ENCODE assay signal across 17 mouse cellular contexts in the genomic region with DNA sequence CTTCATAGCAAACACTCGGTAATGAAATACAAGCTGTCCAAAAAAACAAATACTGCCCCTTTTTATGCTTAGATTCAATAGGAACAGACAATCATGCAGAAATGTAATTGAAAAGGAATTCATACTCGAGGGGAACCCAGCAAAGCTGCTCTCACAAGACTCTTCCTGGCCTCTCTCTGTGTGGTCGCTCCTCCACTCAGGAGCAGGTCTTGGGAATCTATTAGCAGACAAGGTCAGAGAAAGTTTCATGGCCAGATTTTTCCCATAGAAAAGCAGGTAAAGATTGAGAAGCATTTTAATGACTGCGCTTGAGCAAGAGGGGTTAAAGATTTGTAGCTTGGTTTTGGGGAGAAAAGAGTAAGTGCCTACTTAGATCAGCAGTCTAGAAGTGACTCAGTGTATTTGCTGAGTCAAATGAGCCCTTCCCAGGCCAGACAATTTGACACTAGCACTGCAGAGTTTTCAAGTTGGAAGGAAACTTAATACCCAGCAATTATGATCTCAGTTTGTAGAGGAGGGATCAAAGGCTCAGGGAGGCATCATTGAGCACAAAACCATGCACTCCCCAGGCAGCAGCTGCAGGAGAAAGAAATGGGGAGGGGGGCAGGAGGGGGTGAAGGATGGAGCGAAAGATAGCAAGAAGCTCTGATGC. TPM values are rescaled to one million over a fixed set of nuclear protein-coding genes. Genes with fewer than 3 reads are reported as not detected.
DNase-seq lines count a peak whose midpoint lies in the region; ATAC-seq and TF ChIP-seq lines count a peak whose summit lies in the region.
"Had no signal": no experiment of that assay in that cellular context is flagged by ENCODE, and none has a peak within 500 bp of the region (broad histone marks: within the 10 kb centered on the region; RNA-seq: fewer than 3 reads in every experiment).

No protein-coding gene starts in this region.

- no peak for TF ChIP-seq POLR2A in kidney, adult 2 months (IDR thresholded peaks at IDR 0.05; ENCODE audit: low read depth, low read length)

- no peaks in the 10 kb centered on the region for H3K9me3 ChIP-seq in kidney, postnatal 0 days (replicated peaks; ENCODE audit: low read length)
- H3K9me3 ChIP-seq in embryonic facial prominence, embryonic 15.5 days (replicated peaks): no peaks in the 10 kb centered on the region
- no peaks in the 10 kb centered on the region for H3K9me3 ChIP-seq in stomach, embryonic 15.5 days
- H3K9me3 ChIP-seq: hindbrain, embryonic 12.5 days; midbrain, embryonic 10.5 days had no signal

- no peaks in the 10 kb centered on the region for H3K36me3 ChIP-seq in kidney, postnatal 0 days (ENCODE audit: insufficient read depth, low read length)
- H3K36me3 ChIP-seq in kidney, adult 2 months (ENCODE audit: control insufficient read depth, insufficient read depth, low read length): no peaks in the 10 kb centered on the region
- H3K36me3 ChIP-seq in embryonic facial prominence, embryonic 15.5 days: no peaks in the 10 kb centered on the region
- H3K36me3 ChIP-seq in stomach, embryonic 15.5 days: no peaks in the 10 kb centered on the region
- H3K36me3 ChIP-seq: hindbrain, embryonic 12.5 days; midbrain, embryonic 10.5 days had no signal

- 29% methylated on average over 5 of the region's 5 CpGs for WGBS in kidney, postnatal 0 days
- WGBS in kidney, adult 2 months: 52% methylated on average over 5 of the region's 5 CpGs
- WGBS in embryonic facial prominence, embryonic 15.5 days: 23% methylated on average over 5 of the region's 5 CpGs
- 42% methylated on average over 5 of the region's 5 CpGs for WGBS in stomach, embryonic 15.5 days

- H3K4me3 ChIP-seq in kidney, postnatal 0 days (replicated peaks; ENCODE audit: low read depth, low read length): no peak overlapping the region
- no peak overlapping the region for H3K4me3 ChIP-seq in kidney, adult 2 months (ENCODE audit: insufficient read depth, low read depth, low read length)
- H3K4me3 ChIP-seq in embryonic facial prominence, embryonic 15.5 days (replicated peaks): no peak overlapping the region
- no peak overlapping the region for H3K4me3 ChIP-seq in stomach, embryonic 15.5 days (replicated peaks)
- H3K4me3 ChIP-seq: hindbrain, embryonic 12.5 days; midbrain, embryonic 10.5 days had no signal

- peak overlapping the region; percentile 31; the same call in 1 of the 2 replicates for H3K27ac ChIP-seq in kidney, postnatal 0 days
- no peak overlapping the region for H3K27ac ChIP-seq in kidney, adult 2 months (ENCODE audit: insufficient read depth, low read depth, low read length)
- H3K27ac ChIP-seq in embryonic facial prominence, embryonic 15.5 days (replicated peaks): peak overlapping the region; percentile 45
- no peak overlapping the region for H3K27ac ChIP-seq in stomach, embryonic 15.5 days
- H3K27ac ChIP-seq: hindbrain, embryonic 12.5 days; midbrain, embryonic 10.5 days had no signal

- DNase-seq in kidney, postnatal 0 days (ENCODE audit: low spot score): peak; percentile 82
- no peak for DNase-seq in kidney, adult 2 months
- peak; percentile 58 for DNase-seq in adipocyte (ENCODE audit: low spot score)
- DNase-seq in ovary, postnatal 14 days (ENCODE audit: low spot score): no peak
- no peak for DNase-seq in cerebellum, adult 18-20 months
- DNase-seq: adrenal gland, postnatal 25 days; cerebellum, adult 11-12 months; gastrocnemius, postnatal 36 days; kidney, adult 18-20 months; left cerebral cortex, postnatal 4 days; lung, adult 18-20 months; spleen, adult 18-20 months; thymus, adult 18-20 months had no signal

- no peak for TF ChIP-seq CTCF in kidney, postnatal 0 days (IDR thresholded peaks at IDR 0.05; ENCODE audit: low read depth)
- no peak for TF ChIP-seq CTCF in kidney, adult 2 months (conservative IDR thresholded peaks at IDR 0.05; ENCODE audit: insufficient read depth, insufficient read length, low read depth, low read length)

- H3K9ac ChIP-seq in kidney, postnatal 0 days (ENCODE audit: low read depth, low read length): no peak overlapping the region
- H3K9ac ChIP-seq in embryonic facial prominence, embryonic 15.5 days: no peak overlapping the region
- no peak overlapping the region for H3K9ac ChIP-seq in stomach, embryonic 15.5 days
- H3K9ac ChIP-seq: hindbrain, embryonic 12.5 days had no signal

- H3K4me2 ChIP-seq in kidney, postnatal 0 days (ENCODE audit: low read length): no peak overlapping the region
- H3K4me2 ChIP-seq in embryonic facial prominence, embryonic 15.5 days (replicated peaks): no peak overlapping the region
- H3K4me2 ChIP-seq in stomach, embryonic 15.5 days: no peak overlapping the region
- H3K4me2 ChIP-seq: hindbrain, embryonic 12.5 days had no signal

- H3K4me1 ChIP-seq in kidney, postnatal 0 days (replicated peaks; ENCODE audit: insufficient read depth, low read length): peaks cover 17% of the 10 kb centered on the region
- no peaks in the 10 kb centered on the region for H3K4me1 ChIP-seq in kidney, adult 2 months (ENCODE audit: control insufficient read depth, insufficient read depth, low read length)
- H3K4me1 ChIP-seq in embryonic facial prominence, embryonic 15.5 days: peaks cover 23% of the 10 kb centered on the region
- 0 out of 2 replicates have a peak, but pooled peaks cover 8% of the 10 kb centered on the region for H3K4me1 ChIP-seq in stomach, embryonic 15.5 days

- ATAC-seq in kidney, postnatal 0 days (replicated peaks; ENCODE audit: low FRiP score, low read depth): peak; percentile 49; the same call in 1 of the 2 replicates
- peak; percentile 78 for ATAC-seq in embryonic facial prominence, embryonic 15.5 days (ENCODE audit: insufficient number of reproducible peaks, low FRiP score, low TSS enrichment, low read depth)
- ATAC-seq in stomach, embryonic 15.5 days (ENCODE audit: insufficient read depth, low FRiP score, low read depth): 0 out of 2 replicates have a peak, but pooled peaks have one; percentile 31

- H3K27me3 ChIP-seq in kidney, postnatal 0 days (ENCODE audit: insufficient read depth, low read length): no peaks in the 10 kb centered on the region
- no peaks in the 10 kb centered on the region for H3K27me3 ChIP-seq in kidney, adult 2 months (replicated peaks; ENCODE audit: control insufficient read depth, insufficient read depth, low read length)
- H3K27me3 ChIP-seq in embryonic facial prominence, embryonic 15.5 days: no peaks in the 10 kb centered on the region
- no peaks in the 10 kb centered on the region for H3K27me3 ChIP-seq in stomach, embryonic 15.5 days (replicated peaks)
- H3K27me3 ChIP-seq: hindbrain, embryonic 12.5 days had no signal

RNA-seq across cellular contexts. Expression of a gene that starts 24.1 kb away (rescaled TPM):
- polyA plus RNA-seq in kidney, postnatal 0 days (2015; fragmentation: Nextera tagmentation; extraction: Ambion mirVana): 12.3 and 13.8 TPM in 2 replicates
- 27.0 and 30.9 TPM in 2 replicates for polyA plus RNA-seq in kidney, adult 2 months (2012; rRNA removed)
- 4.9 and 6.7 TPM in 2 replicates for polyA plus RNA-seq in embryonic facial prominence, embryonic 15.5 days (2015; fragmentation: Nextera tagmentation; extraction: Ambion mirVana)
- polyA plus RNA-seq in stomach, embryonic 15.5 days (2015; fragmentation: Nextera tagmentation; extraction: Ambion mirVana): 7.7 and 9.1 TPM in 2 replicates

Comparison
In these comparisons a context has a peak if more than half of its experiments do, and no peak if none do; other contexts are left out.
1. DNase-seq: peak in kidney, postnatal 0 days (single experiment) and adipocyte (single experiment); none in kidney, adult 2 months (single experiment), ovary, postnatal 14 days (single experiment) and cerebellum, adult 18-20 months (0 of 2).
2. H3K27ac ChIP-seq: peak in kidney, postnatal 0 days (single experiment) and embryonic facial prominence, embryonic 15.5 days (single experiment); none in kidney, adult 2 months (single experiment) and stomach, embryonic 15.5 days (single experiment).
3. Peak in every context shown above with its lines, with median percentiles within 50 percentile points of each other: ATAC-seq.